Mouse (Mus musculus) heart, adult 11 months (tissue): ENCODE measurements at regions not wholly inside any gene's neighbourhood (a gene's known extent, or its start where the extent isn't known, plus 50 kb on each side); places are given as distances from the start of the nearest gene placed in this dataset.
A peak's percentile ranks its signal among the peaks of the same experiment; 100 is the strongest.

Source experiments
- DNase-seq: peaks from one replicate; pipeline ENCODE4 v3.0.0; 2022

DNA sequence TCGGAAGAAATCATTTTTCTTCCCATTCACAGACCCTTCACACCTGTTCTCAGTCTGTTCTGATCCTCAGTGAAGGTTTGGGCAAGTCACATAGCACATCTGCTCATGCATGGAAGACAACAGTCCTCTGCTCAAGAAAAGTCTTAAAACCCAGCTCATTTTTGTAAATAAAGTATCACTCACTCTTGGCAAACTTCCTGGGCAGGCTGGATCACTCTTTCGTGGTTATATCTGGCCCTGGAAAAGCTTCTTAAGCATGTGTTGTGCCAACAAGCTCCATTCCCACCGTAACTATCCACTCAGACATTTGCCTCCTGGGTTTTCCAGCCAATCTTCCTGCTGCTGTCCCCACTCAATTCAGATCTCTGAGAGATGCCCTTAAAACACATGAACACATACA, 103.2 kb upstream of the Cep85l start:
- peak; percentile 13 for DNase-seq

DNA sequence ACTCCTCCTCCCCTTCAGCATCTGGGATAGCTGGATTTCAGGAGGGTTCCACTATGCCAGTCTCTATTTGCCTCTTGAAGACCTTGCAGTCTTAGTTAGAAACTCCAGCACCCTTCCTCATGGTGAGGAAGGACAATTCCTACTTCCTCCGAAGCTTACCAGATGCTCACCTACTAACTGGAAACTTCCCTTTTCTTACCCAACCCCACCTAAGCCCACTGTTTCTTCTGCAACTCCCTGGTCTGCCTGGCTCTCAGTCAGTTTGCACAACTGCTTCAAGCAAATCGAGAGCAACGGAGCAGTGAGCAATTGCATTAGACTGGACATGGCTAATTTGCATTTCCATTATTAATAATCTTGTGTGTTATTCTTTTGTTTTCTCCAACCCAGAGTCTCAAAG, 90.5 kb upstream of the Cep85l start:
- peak; percentile 43 for DNase-seq

DNA sequence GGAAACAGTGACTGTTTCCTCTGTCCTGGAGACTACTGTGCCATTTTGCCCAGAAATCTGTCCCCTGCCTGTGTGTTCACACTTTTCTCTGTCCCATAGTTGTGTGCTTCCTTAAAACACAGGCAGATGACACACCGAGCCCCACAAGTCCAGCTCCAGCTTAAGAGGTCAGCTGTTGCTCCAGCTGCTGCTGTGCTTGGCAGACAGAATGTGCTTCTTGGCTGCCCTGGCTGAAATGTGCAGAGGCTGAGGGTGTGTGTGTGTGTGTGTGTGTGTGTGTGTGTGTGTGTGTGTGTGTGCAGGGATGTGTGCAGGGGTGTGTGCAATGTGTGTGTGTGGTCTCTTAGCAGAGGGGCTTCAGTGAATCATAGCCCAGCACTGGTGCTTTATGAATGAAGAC, 89.9 kb upstream of the Cep85l start:
- peak; percentile 98 for DNase-seq

DNA sequence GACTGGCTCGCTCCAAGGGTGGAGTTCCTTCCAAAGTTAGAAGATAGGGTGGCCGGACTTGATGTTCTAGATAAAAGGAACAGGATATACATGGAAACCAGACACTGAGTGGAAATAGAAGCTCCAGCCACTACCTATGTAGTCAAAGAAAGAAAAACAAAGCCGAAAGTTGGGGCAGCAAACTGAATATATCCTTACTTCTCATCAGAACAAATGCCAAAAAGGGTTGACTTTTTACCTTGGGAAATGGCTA, 88.5 kb upstream of the Cep85l start:
- no peak for DNase-seq

DNA sequence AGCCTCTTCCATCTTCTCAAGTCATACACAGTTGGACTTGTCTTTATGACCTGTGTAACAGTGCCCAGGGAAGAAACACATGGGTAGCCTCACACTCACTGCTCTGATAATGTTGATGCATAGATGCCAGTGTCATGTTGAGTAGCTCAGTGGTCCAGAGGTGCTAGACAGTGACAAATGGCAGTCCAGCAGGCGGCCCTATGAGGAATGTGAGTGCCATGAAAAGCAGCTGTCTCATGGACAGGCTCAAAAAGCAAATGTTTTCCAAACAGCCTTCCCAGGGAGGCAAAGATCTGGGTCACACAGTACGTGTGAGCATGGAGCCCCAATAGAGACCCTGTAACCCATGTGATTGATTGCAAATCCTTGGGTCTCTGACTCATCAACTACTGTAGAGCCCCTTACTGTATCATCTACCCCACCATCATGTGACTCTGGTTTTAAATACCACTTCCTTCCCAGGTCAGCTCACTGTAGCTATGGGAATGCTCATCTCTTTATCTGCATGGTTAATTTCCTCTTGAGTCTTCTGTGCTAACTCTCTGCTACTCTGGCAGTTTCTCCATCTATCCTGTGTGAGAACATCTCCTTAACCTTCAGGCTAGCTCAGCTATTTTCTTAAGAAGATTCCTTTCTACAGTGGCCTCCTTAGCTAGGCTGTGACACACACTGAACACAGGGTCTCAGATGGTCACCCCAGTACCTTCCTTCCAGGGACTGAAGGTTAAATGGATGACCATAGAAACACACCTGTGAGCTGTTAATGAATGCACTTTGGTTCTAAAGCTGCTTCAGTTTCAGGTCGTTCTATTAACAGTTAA, 87.9 kb upstream of the Cep85l start:
- DNase-seq: peak; percentile 91

DNA sequence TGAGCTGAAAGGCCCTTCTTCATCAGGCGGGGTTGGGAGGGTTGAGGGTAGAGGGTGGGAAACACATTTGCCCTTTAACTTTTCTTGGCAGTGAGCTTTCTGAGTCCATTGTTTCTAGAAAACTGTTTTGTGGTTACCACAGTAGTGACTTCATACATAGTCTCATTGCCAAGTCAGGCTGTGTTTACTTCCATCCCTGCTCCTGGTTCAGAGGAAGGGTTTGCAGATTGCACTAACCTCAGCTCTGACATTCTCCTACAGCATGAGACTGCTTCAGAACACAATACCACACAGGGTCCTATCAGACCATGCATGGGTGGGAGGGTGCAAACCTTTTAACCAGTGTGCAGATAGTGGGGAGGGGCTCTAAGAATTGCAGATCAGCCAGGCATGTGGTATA, 87.1 kb upstream of the Cep85l start:
- DNase-seq: peak; percentile 98

DNA sequence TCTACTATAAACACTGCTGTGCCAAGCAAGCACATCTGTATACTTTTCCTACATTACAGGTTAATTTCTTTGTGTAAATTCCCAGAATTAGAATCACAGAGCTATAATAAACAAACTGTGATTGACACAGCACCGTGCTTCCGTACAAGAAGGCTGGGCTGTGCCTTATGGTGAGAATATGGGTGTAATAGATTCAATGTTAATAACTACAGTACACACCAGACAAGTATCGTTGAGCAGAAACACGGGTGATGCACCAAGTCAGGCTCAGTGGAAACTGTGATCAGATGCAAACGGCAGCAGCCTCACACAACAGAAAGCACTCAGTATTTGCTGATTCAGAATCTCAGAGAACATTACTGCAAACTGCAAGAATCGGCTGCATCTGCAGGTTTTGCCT, 86.5 kb upstream of the Cep85l start:
- DNase-seq: peak; percentile 84

DNA sequence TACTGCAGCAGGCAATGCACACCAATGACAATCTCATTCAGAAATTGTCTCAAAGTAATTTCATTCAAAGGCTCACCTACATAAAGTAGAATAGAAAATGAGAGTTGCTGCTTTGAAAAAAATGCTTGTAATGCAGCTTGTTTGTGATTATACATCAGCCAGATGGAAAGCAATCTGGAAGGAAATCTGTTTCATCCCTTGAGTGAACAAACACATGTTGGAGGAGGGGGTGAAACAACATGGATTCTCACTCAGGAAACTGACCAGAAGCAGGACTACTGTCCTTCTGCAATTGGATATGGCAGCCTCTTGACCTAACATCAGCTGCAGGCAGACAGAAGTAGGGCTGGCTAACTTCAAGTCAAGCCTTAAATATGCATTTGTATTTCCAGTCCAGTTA, 84.8 kb upstream of the Cep85l start:
- peak; percentile 81 for DNase-seq

DNA sequence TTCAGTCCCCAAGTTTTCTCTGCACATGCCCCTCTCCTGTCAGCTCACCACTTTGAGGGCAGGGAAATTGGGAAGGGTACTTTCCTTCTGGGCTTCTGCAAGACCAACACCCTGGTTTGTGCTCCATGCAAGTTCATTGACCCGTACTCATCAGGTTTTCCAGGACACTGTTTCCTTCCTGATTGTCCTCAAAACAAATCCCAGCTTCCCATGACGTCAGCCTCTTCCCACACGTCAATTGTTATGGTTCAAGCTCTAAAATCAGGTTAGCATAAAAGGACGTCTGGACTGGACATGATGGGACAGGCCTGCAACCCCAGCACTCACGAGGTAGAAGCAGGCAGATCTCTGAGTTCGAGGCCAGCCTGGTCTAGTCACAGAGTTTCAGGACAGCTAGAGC, 84.3 kb upstream of the Cep85l start:
- DNase-seq: peak; percentile 97

DNA sequence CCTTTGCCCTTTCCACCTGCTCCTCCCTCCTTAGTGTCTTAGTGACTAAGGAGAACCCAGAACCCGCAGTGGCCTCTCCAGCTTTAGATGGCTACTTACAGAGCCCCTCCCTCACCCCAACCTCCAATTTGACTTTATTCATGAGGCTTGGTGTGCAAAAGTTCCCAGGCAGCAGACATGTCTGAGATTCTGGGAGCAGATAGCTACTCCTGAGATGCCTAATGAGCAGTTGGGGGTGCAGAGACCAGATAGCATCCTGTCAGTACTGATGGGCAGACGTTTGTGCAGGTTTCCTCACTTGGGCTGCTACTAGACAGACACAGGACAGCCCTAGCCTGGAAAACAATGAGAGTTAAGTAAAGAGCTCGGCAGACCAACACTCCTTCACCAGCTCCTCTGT, 83.7 kb upstream of the Cep85l start:
- DNase-seq: peak; percentile 92

DNA sequence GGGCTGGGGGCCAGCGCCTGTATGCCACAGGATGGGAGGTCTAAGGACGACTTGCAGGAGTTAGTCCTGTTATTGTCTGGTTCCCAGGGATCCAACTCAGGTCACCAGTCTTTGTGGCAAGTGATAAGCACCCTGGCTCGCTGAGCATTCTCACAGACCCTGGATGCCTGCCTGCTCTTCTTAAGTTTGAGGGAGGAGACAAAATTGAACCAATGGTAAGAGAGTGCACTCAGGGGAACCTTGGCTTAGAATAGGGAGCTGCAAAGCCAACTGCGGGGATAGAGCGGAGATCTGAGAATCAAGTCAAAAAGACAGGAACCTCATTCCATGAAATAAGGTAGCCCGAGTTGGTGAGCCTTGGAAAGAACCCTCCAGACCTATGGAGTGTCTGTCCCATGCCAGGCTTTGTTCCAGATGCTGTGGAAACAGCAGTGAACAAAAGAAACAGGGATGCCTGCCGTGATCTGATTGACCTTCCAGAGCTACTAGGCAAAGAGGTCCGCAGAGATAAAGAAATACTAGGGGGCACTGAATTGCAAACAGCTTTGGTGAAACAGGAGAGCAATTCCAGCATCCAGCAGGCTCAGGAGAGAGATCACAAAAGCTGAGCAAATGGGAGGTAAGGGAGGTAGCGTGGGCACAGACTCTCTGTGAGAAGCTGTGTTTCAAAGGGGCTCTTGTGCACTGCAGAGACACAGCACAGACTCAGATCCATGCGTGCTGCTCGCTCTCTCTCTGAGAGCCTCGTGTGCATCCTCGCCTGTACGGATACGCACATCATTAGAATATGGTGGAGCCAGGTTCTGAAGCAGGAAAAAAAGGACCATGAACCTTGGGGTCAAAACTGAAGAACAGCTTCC, 82.9 kb upstream of the Cep85l start:
- DNase-seq: peak; percentile 99

DNA sequence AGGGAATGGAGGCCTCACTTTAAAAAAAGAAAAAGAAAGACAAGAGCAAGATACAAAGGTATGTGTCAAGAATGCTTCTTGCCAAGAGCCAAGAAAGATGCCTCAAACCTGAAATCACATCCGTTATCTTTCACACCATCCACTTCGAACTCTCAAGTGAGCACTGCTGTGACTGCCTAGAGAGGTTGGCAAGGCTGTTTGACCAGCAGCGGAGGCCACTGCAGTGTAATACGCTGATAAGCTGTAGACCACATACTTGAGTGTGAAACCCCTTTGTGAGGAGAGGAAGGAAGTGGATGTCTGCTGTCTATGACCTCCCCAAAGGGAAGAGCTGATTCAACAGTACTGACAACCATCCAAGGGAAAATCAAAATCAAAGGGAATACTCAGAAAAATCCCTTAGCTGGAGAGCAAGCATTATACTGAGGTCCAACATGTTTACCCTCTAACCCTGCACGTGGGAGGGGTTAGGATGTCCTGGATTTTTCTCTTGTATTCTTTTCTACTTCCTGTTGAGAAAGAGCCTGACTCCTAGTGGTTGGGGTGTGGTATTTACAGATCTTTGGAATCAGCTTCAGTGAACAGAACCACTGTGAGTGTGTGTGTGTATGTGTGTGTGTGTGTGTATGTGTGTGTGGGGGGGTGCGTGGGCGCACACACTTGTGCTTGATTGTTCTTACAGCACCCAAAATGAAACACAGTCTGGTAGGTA, 81.5 kb upstream of the Cep85l start:
- peak; percentile 85 for DNase-seq

DNA sequence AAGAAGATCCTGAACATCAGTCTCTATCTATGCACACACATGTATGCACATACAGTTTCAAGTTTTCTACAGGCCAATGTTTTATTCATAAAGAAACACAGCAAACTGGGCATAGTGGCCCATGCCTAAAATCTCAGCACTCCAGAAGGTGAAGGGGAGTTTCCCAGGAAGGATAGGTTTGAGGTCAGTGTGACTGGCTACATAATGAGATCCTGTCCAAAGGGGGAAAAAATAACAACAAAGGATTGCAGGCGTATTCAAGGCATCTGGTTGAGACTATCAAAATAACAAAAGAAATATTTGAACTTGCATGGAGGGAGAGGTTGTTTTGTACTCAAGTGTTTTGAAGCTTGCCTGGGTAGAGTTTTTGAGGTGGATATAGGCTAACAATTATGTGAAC, 80.0 kb upstream of the Cep85l start:
- peak; percentile 78 for DNase-seq

DNA sequence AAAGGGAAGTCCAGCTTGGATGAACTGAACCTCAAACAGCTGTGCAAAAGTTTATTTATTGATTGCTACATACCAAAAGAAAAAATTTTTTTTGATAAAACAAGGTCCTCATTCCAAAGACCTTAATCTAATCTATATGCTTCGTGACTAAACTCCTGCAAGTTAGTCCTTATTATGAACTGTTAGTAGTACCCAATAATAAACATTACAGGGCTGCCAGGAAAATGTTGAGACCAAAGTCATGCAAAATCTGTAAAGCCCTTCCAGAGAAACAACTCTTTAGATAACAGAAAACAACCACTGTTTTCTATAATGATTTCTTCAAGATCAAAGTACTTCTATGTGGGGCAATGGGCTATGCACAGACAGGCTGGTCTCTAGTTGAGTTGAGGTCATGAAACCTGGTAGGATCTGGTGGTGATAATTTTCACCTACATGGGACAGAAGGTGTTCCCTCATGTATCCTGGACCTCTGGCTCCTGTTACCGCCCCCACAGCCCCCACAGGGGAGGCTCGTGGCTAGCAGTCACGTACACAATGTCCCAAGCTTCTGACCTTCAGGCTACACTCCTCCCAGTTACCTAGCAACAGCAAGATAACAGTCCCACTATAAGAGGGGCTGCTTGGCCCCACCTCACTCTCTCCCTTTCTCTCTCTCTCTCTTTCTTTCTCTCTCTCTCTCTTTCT, 76.4 kb upstream of the Cep85l start:
- peak; percentile 97 for DNase-seq

DNA sequence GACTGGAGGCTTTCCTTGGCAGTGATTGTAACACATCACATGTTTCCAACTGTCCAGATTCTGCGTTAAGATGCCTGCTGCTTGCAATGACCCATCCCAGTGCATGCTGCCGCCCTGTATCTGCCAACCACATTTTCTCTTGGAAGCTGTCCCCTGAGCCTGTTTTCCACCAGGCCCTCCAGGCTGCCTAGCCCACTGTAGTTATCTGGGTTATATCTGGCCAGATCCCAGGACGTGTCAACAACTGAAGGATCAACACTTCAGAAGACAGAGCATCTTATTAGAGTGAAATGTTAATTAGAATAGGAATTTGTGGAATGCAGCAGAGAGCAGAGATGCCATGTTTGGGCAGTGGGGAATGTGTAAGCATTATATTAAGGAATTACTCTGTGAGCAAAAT, 65.0 kb upstream of the Cep85l start:
- DNase-seq: peak; percentile 81

DNA sequence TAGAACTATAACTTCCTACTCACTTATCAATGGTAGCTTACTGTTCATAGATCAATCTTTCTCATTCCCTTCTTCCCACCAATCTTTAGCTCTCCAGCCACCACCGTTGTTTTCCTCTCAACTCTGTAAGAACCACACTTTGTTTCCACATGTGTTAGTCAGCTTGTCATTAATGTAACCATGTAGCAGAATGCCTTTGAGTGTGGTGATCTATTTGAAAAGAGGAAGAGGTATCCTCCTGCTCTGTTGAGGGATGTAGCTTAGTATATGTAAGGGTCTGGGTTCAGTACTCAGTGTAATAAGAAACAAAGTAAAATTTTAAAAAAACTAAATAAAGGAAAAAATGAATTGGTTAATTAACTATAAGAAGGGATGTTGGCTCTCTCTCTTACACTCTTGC, 63.7 kb upstream of the Cep85l start:
- DNase-seq: no peak

DNA sequence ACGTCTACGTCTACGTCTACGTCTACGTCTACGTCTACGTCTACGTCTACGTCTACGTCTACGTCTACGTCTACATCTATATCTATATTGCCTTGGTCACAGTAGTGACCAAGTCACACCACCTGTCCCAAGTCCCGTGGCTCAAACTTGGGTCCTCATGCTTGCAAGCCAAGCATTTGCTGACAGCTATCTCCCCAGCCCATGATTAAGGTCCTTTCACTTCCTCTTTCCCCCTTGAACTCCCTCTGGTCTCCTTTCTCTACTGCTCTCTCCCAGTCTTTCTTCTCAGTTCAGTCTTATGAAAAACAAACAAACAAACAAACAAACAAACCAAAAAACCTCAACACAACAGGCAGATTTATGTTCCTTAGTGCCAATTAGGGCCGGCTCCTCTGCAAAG, 63.2 kb upstream of the Cep85l start:
- peak; percentile 43 for DNase-seq

DNA sequence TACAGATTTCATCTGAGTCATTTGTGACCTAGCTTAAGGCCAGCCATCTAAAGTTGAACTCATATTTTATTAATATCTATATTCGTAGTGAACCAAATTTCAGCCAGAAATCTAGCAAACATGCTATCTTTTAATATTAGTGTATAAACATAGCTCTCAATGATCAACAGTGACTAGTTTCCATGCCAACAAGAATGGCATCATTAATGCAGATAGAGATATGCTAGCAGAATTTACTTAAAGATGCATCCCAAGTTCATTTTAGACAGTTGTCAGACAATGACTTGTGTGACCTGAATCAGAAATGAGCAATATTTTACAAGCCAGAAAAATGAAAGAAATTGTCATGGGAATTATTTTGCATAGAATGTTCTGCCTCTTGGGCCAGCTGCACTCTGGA, 60.5 kb upstream of the Cep85l start:
- no peak for DNase-seq

DNA sequence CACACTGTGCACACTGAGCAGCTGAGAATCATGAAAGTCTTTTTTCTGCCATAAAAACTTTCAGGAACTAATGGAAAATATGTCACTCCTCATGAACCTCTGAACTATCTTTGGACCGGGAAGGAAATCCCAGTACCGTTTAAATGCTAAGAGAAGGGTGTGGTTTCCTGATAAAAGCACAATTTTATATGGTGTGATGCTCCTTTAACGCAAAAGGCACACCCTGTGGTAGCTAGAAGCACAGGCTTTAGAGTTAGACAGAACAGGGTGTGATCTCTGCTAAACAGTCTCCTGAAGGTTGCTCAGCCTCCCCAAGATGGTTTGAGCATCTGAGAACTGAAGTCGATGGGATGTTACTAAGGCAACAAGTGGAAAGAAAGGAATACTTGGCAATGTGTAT, 58.6 kb upstream of the Cep85l start:
- DNase-seq: peak; percentile 93

DNA sequence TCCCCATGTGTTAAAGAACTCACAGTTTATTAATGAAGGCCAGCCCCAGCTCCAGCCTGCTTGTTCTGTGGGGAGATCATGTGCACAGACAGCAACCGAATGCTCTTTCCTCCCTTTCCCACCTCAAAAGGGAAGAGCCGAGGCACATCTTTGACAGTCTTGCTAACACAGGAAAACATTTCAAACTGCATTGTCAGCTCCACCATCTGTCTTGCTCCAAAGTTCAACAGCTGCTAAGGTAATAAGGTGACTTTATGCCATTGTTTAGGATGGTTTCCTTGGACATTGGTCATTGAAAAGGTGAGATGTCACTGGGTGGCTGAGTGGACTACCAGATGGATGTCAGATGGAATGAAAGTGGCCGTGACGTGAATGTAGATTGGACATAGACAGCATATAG, 58.0 kb upstream of the Cep85l start:
- peak; percentile 95 for DNase-seq

DNA sequence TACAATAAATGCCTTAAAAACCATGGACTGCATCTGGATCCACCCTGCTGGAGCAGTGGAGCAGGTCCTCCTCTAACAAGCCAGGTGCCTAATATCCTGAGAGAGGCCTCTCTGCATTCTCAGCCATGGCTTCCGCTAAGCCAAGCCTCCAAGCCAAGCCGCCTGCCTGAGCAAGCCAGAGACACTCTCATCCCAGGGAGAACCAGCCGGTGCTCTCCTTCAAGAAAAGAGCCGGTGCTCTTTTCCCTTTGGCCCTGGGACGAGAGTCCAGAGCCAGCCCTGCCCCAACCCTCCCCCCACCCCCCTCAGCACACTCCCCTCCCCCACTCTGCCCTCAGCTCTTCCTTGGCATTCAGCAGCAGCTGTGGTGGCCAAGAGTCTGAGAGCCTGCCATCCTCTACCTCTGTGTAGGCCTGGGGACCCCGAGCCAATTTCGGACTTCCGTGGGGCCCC, 56.3 kb upstream of the Cep85l start:
- DNase-seq: peak; percentile 94

DNA sequence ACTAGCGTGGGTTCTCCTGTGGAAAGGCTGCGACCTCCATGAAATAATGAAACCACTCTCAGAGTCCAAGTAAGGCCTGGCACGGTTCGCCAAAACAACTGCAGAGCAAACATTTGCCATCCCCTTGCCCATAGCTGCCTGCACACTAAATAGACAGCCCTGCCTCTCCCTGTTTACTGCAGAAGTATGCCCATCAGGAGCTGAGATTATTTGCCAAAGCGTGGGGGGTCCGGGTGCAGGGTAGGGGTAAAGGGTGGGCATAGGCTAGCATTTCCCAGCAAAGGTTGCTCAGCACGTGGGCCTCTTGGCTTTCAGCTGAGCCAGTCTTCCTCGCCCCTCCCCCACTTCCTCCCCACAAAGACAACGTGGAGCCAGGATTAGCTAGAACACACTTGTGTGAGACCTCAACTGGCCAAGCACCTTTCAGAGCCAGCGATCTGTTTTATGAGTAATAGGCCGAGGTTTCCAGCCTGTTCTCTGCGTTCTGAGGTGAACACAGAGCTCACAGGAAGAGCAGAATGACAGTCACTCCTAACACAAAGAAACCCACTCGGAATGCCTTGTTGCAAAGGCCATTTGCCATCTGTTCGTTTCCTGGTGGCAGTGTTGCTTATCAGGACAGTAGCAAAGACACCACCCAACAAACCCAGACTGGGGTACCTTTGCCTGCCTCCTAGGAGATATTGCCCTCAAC, 55.6 kb upstream of the Cep85l start:
- peak; percentile 99 for DNase-seq
